Mouse (Mus musculus): ENCODE data around the gene Olfr655.

Olfr655 gene

DNA sequence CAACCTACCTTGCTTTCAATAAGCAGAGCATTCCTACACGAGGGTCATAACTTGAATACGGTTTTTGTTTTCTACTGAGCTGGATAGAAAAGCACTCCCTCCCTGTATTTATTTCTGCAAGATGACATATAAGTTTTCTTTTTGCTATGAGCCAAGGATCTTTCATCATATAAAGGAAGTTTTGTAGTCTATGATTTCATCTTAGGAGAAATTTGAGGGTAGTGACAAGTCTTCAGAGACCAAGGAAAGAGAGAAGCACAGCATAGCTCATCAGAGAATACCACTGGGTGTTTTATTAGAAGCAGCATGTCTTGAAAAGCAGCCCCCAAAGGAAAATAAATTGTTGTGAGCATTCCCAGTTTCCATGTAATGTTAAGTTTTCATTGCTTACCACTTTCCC, at the start of gene Olfr655:
Gene Olfr655, minus strand, starts transcription at position 101 of the 400 bp plus-strand sequence.
- no peak for DNase-seq (ENCODE audit: low read depth, low spot score)

DNA sequence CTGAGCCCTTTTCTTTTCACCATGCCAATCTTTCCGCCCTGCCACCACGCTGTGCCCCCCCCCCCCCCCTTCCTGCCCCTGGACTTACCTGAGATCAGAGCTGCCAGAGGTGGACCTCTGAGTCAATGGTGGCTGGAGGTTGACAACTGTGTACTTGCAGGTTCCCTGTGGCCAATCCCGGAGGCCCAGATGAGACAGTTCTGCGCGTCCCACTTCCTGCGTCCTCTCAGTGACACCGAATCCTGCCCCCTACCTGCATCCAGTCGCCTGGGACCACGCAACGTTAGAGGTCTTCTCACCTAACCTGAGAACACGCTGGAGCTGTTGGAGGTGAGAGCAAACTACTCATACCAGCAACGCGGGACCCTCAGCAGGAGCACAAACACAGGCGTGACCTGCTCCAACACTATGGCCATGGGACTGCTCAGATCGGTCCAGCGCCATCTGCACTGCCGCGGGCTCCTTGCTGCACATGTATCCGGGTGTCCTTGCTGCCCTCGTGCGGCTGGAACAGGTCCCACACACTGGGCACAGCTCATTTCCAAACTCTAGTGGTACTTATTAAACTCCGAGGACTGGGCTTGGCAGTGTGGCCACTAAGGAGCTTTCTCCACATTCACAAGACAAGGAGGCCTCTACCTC, 45.4 kb upstream of the Olfr655 start, which contains the start of gene Olfr658:
Gene Olfr658, minus strand, starts transcription at position 465 of the 642 bp plus-strand sequence.
- DNase-seq (ENCODE audit: low read depth, low spot score) = peak; percentile 68

GRCm38 (mm10) chr7:104624494-104624893, 22.9 kb upstream of the Olfr655 start, which contains the start of gene Olfr657:
Gene Olfr657, plus strand, starts transcription at chr7:104624794.
- DNase-seq (ENCODE audit: low read depth, low spot score) = no peak

DNA sequence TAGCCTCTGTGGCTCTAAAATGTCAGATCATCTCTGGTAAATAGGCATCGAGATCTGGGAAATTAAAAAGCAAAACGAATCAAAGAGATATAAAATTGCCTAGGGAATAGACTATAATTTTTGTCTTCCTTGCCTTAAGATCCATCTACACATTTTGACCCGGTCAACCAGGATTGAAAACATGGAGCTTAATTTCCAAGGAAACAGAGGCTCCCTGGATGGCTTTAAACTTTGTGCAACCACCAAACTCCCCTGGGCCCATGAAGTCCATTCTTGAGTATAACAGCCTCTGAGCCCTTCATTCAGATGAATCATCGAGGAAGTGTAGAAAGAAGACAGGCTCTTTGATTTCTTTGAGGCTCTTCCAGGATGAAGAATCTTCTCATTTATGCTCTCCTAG, 12.1 kb upstream of the Olfr655 start, which contains the start of gene Olfr656:
Gene Olfr656, plus strand, starts transcription at position 301 of the 400 bp plus-strand sequence.
- no peak for DNase-seq (ENCODE audit: low read depth, low spot score)

- no peak for DNase-seq (ENCODE audit: low read depth, low spot score)
These were observed 3.1 kb upstream of the Olfr655 start for GRCm38 (mm10) chr7:104604727-104605126.

GRCm38 (mm10) chr7:104603173-104603572, 1.6 kb upstream of the Olfr655 start:
- peak; percentile 73 for DNase-seq (ENCODE audit: low read depth, low spot score)

DNA sequence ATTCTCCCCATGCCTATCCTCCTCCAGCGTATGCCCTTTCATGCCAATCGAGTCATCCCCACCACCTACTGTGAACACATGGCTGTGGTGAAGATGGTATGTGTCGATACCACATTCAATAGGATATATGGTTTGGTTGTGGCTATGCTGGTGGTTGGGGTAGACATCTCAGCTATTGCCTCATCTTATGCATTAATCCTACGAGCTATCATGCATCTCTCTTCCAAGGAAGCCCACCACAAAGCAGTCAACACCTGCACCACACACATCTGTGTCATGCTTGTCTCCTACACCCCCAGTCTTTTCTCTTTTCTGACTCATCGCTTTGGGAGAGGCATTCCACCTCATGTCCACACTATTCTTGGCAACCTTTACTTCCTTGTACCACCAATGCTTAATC, 13.3 kb downstream of the Olfr655 start:
- no peak for DNase-seq (ENCODE audit: low read depth, low spot score)

DNA sequence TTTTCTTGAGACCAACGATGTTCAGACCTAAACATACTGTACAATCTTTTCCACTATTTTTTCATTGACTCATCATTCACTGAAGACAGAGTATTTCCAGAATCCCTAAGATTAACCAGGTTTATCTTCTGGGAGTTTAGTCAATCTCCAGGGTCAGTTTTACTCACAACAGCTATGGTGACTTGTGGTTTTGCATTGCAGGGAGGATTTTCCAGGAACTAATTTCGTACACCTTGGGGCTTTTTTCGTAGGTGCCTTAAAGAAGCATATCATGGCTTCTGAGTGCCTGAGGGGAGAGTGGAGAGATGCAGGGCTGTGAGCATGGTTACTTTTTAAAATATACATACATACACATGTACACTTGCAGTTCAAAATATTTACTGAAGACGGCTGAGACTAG, 14.9 kb downstream of the Olfr655 start, which contains the start of gene Olfr654:
Gene Olfr654, plus strand, starts transcription at position 301 of the 400 bp plus-strand sequence.
- DNase-seq (ENCODE audit: low read depth, low spot score) = no peak

DNA sequence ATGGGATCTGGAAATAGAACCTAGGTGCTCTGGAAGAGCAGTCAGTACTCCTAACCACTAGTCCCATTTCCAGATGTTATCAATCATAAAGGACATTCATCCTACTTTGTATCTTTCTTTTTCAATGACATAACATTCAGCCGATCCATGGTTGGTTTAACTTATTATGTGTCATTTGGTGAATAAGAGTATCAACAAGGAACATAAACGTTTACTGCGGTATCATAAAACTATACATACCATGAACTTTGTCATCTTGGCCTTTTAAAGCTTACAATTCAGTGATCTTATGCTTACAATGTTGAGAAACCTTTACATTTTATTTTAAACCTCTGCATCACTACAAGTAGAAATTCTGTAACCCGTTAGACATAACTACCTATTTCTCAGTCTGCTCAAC, 20.1 kb downstream of the Olfr655 start:
- no peak for DNase-seq (ENCODE audit: low read depth, low spot score)

DNA sequence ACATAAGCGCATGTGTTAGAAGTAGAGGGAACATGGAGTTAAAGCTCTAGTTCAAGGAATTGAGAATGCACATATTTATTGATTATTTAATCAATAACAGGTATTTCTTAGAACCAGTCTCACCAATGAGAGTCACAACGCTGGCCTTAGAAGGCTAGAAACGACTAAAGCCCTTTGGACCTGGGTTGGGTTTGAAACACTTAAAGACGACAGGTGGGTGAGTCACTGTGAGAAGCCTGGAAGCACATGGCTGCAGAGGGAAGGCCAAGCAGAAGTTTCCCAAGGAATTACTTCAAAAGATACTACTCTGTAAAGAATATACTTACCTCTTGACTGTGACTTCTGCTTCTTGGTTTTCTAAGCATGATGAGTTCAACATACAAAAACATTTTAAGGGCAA, 20.7 kb downstream of the Olfr655 start:
- no peak for DNase-seq (ENCODE audit: low read depth, low spot score)

- no peak for DNase-seq (ENCODE audit: low read depth, low spot score)
These were observed 24.6 kb downstream of the Olfr655 start, which contains the start of gene Olfr653 for GRCm38 (mm10) chr7:104577014-104577413. Gene Olfr653, plus strand, starts transcription at chr7:104577314.

DNA sequence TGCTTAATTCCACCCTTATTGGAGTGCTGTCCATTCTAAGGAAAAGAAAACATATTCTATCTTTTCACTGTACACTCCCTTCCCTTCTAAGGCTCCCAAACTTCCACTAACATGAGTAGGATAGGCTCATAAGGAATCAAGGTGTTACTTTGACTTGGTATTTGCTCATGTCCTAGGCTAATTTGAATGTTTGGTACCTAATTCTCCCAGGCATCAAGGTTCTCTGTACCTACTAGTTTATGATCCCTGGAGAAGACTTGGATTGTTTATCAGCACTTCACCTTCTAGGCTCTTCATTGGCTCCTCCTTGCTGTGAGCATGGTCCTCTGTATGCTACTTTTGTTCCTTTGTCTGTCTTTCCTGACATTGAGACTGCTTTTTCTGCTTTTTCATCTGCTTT, 41.0 kb downstream of the Olfr655 start, which contains the start of gene Olfr652:
Gene Olfr652, plus strand, starts transcription at position 301 of the 400 bp plus-strand sequence.
- DNase-seq (ENCODE audit: low read depth, low spot score) = no peak

DNA sequence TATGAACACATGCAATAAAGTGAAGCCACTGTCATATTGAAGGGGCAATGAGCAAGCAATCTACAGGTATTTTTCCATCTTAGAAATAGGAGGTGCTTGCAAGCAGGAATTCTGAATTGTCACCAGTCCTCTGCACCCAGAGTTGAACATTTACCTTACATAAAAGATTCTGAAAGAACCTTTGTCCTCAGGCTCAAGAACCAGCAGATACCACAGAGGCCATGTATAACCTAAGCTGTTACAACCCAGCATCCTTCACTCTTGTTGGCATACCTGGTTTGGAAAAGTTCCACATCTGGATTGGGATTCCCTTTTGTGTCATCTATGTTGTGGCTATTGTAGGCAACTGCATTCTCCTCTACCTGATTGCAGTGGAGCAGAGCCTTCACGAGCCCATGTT, 48.9 kb downstream of the Olfr655 start:
- no peak for DNase-seq (ENCODE audit: low read depth, low spot score)

- DNase-seq (ENCODE audit: low read depth, low spot score) = no peak
These were observed 51.7 kb downstream of the Olfr655 start, which contains the start of gene Olfr651 for GRCm38 (mm10) chr7:104549833-104550232. Gene Olfr651, plus strand, starts transcription at chr7:104550133.

Data from ZHBTc4 (cell line).